ENCODE assay signal across 7 mouse cellular contexts in genomic region chr5:108433804-108434587, GRCm38 (mm10). TPM values are rescaled to one million over a fixed set of nuclear protein-coding genes. Genes with fewer than 3 reads are reported as not detected.
A peak's percentile ranks its signal among the peaks of the same experiment; 100 is the strongest.
DNase-seq lines count a peak whose midpoint lies in the region; ATAC-seq lines count a peak whose summit lies in the region.

Gene Atp5k, minus strand, starts transcription at chr5:108434448.

- H3K27me3 ChIP-seq in embryonic facial prominence, embryonic 11.5 days (ENCODE audit: control insufficient read depth, insufficient read depth, low read length): no peaks in the 10 kb centered on the region
- no peaks in the 10 kb centered on the region for H3K27me3 ChIP-seq in limb, embryonic 11.5 days (ENCODE audit: control insufficient read depth, insufficient read depth, low read length)
- H3K27me3 ChIP-seq in midbrain, embryonic 14.5 days (ENCODE audit: control insufficient read depth, insufficient read depth, low read length): peaks cover 3% of the 10 kb centered on the region; the same call in 1 of the 2 replicates

- peak; percentile 82 for ATAC-seq in embryonic facial prominence, embryonic 11.5 days (replicated peaks; ENCODE audit: insufficient number of reproducible peaks, low FRiP score, low TSS enrichment, low read depth)
- peak; percentile 87 for ATAC-seq in limb, embryonic 11.5 days (ENCODE audit: insufficient number of reproducible peaks, low FRiP score, low TSS enrichment, low read depth)
- peak; percentile 77 for ATAC-seq in midbrain, embryonic 14.5 days (ENCODE audit: low FRiP score, low TSS enrichment)

- peak; percentile 96 for DNase-seq in adrenal gland, postnatal 14 days
- peak; percentile 96 for DNase-seq in embryonic facial prominence, embryonic 11.5 days (ENCODE audit: low spot score)
- DNase-seq in heart, adult 11 months: peak; percentile 99
- peak; percentile 96 for DNase-seq in kidney, adult 18-20 months
- DNase-seq in limb, embryonic 11.5 days (ENCODE audit: low spot score): peak; percentile 96
- DNase-seq in midbrain, embryonic 14.5 days: peak; percentile 97
- DNase-seq in spleen, adult 18-20 months: peak; percentile 87 to 95

- peaks cover 2% of the 10 kb centered on the region for H3K4me1 ChIP-seq in embryonic facial prominence, embryonic 11.5 days (ENCODE audit: control insufficient read depth, insufficient read depth, low read length)
- peaks cover 8% of the 10 kb centered on the region; the same call in 1 of the 2 replicates for H3K4me1 ChIP-seq in limb, embryonic 11.5 days (ENCODE audit: control insufficient read depth, insufficient read depth, low read length)
- peaks cover 12% of the 10 kb centered on the region; the same call in 1 of the 2 replicates for H3K4me1 ChIP-seq in midbrain, embryonic 14.5 days (ENCODE audit: control insufficient read depth, insufficient read depth, low read length)

- WGBS in embryonic facial prominence, embryonic 11.5 days: under 1% methylated on average over 42 of the region's 42 CpGs
- 1% methylated on average over 42 of the region's 42 CpGs for WGBS in limb, embryonic 11.5 days
- 1% methylated on average over 42 of the region's 42 CpGs for WGBS in midbrain, embryonic 14.5 days

- H3K9ac ChIP-seq in embryonic facial prominence, embryonic 11.5 days (replicated peaks; ENCODE audit: low read length): peak within 1 kb of the TSS; percentile 90
- peak within 1 kb of the TSS; percentile 89 for H3K9ac ChIP-seq in limb, embryonic 11.5 days (ENCODE audit: low read length)
- H3K9ac ChIP-seq in midbrain, embryonic 14.5 days (replicated peaks; ENCODE audit: low read length): peak within 1 kb of the TSS; percentile 72

- no peak within 1 kb of the TSS for H3K27ac ChIP-seq in embryonic facial prominence, embryonic 11.5 days (replicated peaks; ENCODE audit: low read depth, low read length)
- no peak within 1 kb of the TSS for H3K27ac ChIP-seq in limb, embryonic 11.5 days (replicated peaks; ENCODE audit: low read depth, low read length)
- no peak within 1 kb of the TSS for H3K27ac ChIP-seq in midbrain, embryonic 14.5 days (replicated peaks; ENCODE audit: low read depth, low read length)

- peak within 1 kb of the TSS; percentile 90 for H3K4me3 ChIP-seq in embryonic facial prominence, embryonic 11.5 days (ENCODE audit: low read depth, low read length)
- peak within 1 kb of the TSS; percentile 92 for H3K4me3 ChIP-seq in limb, embryonic 11.5 days (ENCODE audit: low read depth, low read length)
- H3K4me3 ChIP-seq in midbrain, embryonic 14.5 days (replicated peaks; ENCODE audit: low read depth, low read length): peak within 1 kb of the TSS; percentile 61

- no peaks in the 10 kb centered on the region; the same call in none of the 2 replicates for H3K36me3 ChIP-seq in embryonic facial prominence, embryonic 11.5 days (replicated peaks; ENCODE audit: control insufficient read depth, insufficient read depth, low read depth, low read length)
- peaks cover 5% of the 10 kb centered on the region; the same call in 1 of the 2 replicates for H3K36me3 ChIP-seq in limb, embryonic 11.5 days (ENCODE audit: control insufficient read depth, insufficient read depth, low read length)
- H3K36me3 ChIP-seq in midbrain, embryonic 14.5 days (ENCODE audit: control insufficient read depth, insufficient read depth, low read length): peaks cover 24% of the 10 kb centered on the region

- peak within 1 kb of the TSS; percentile 83 for H3K4me2 ChIP-seq in embryonic facial prominence, embryonic 11.5 days (ENCODE audit: low read depth, low read length)
- H3K4me2 ChIP-seq in limb, embryonic 11.5 days (ENCODE audit: low read depth, severe bottlenecking): peak within 1 kb of the TSS; percentile 87
- peak within 1 kb of the TSS; percentile 87 for H3K4me2 ChIP-seq in midbrain, embryonic 14.5 days (ENCODE audit: low read length)

- no peaks in the 10 kb centered on the region for H3K9me3 ChIP-seq in embryonic facial prominence, embryonic 11.5 days (replicated peaks; ENCODE audit: control insufficient read depth, low read length)
- H3K9me3 ChIP-seq in limb, embryonic 11.5 days (ENCODE audit: control insufficient read depth, low read length): no peaks in the 10 kb centered on the region
- H3K9me3 ChIP-seq in midbrain, embryonic 14.5 days (ENCODE audit: control insufficient read depth, low read length): no peaks in the 10 kb centered on the region

RNA-seq across cellular contexts. Expression of gene Atp5k, which starts in this region (rescaled TPM):
- total RNA-seq in adrenal gland, postnatal 14 days (2021): 964 and 993 TPM in 2 replicates
- polyA plus RNA-seq in embryonic facial prominence, embryonic 11.5 days (2014; fragmentation: Nextera tagmentation; extraction: Ambion mirVana): 397 and 412 TPM in 2 replicates
- 470 and 484 TPM in 2 replicates for polyA plus RNA-seq in limb, embryonic 11.5 days (2014; fragmentation: Nextera tagmentation; extraction: Ambion mirVana)
- 376 and 494 TPM in 2 replicates for polyA plus RNA-seq in midbrain, embryonic 14.5 days (2014; fragmentation: Nextera tagmentation; extraction: Ambion mirVana)
